In the genomic region with DNA sequence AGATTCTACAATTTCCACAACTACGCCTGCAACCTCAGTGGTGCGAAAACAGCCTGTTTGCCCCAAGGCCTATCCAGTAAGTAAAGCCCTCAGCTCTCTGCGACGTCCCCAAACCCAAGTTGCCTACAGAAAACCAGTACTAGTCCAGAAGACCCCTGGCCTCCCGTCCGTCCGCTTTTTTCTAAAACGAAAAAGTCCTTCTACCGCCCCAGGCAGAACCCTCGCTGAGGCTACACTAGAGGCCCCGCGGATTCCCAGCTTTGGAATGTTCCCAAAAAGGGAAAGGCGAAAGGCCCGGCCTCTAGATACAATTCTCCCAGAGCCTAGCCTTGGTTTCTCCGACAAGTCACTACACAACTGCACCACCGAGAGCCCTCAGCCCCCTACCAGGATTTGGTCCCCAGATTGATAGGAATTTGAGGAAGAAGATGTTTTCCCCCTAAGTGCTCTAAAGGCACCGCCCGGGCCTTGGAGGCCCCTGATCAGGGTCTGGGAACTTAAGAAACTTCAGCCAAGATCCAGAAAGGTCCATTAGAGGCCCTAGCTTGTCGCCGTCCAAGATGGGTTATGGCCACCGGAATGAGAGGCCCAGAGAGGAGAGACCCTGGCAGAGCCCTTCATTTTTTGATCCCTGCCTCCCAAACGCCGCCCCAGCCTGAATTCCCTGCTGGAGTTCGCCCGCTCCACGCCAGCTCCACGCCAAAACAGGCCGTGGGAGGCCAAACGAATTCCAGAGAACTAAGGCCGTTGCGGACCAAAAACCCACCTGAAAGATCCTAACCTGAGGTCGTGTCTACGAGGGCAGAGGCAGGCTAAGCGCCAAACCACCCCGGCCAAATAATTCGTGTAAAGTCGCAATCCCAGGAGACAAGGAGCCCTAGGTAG, we compare ENCODE assay signal across 9 mouse cellular contexts. TPM values are rescaled to one million over a fixed set of nuclear protein-coding genes. Genes with fewer than 3 reads are reported as not detected.
DNase-seq lines count a peak whose midpoint lies in the region; ATAC-seq and TF ChIP-seq lines count a peak whose summit lies in the region.
"Had no signal": no experiment of that assay in that cellular context is flagged by ENCODE, and none has a peak within 500 bp of the region (broad histone marks: within the 10 kb centered on the region; RNA-seq: fewer than 3 reads in every experiment).

No protein-coding gene starts in this region.

- no peaks in the 10 kb centered on the region for H3K9me3 ChIP-seq in forebrain, embryonic 15.5 days
- no peaks in the 10 kb centered on the region for H3K9me3 ChIP-seq in limb, embryonic 11.5 days (ENCODE audit: control insufficient read depth, low read length)

- ATAC-seq in forebrain, embryonic 15.5 days (replicated peaks), result no peak
- no peak for ATAC-seq in limb, embryonic 11.5 days (ENCODE audit: insufficient number of reproducible peaks, low FRiP score, low TSS enrichment, low read depth)

- 8% methylated on average over 37 of the region's 37 CpGs for WGBS in lung, adult 2 months
- 1% methylated on average over 37 of the region's 37 CpGs for WGBS in forebrain, embryonic 15.5 days
- WGBS in limb, embryonic 11.5 days, result under 1% methylated on average over 37 of the region's 37 CpGs

- no peak for TF ChIP-seq POLR2A in lung, adult 2 months (IDR thresholded peaks at IDR 0.05; ENCODE audit: borderline replicate concordance, extremely low read depth, low read depth, low read length)

- H3K4me3 ChIP-seq in lung, adult 2 months (replicated peaks; ENCODE audit: extremely low read depth, low read depth, low read length), result no peak overlapping the region
- H3K4me3 ChIP-seq in forebrain, embryonic 15.5 days, result peak overlapping the region; percentile 24
- peak overlapping the region; percentile 32; the same call in 1 of the 2 replicates for H3K4me3 ChIP-seq in limb, embryonic 11.5 days (ENCODE audit: low read depth, low read length)
- H3K4me3 ChIP-seq: myocyte had no signal

- H3K4me1 ChIP-seq in lung, adult 2 months (ENCODE audit: control insufficient read depth, insufficient read depth, low read length), result peaks cover 6% of the 10 kb centered on the region; the same call in 1 of the 2 replicates
- H3K4me1 ChIP-seq in forebrain, embryonic 15.5 days, result peaks cover 17% of the 10 kb centered on the region
- H3K4me1 ChIP-seq in limb, embryonic 11.5 days (ENCODE audit: control insufficient read depth, insufficient read depth, low read length), result peaks cover 7% of the 10 kb centered on the region; the same call in 1 of the 2 replicates

- intact Hi-C loops in gastrocnemius, postnatal 14 days (cut with DNase I; ENCODE audit: low total_unique reads), result no loop called here

- H3K36me3 ChIP-seq in forebrain, embryonic 15.5 days, result no peaks in the 10 kb centered on the region
- H3K36me3 ChIP-seq in limb, embryonic 11.5 days (ENCODE audit: control insufficient read depth, insufficient read depth, low read length), result no peaks in the 10 kb centered on the region

- no peak overlapping the region for H3K27ac ChIP-seq in forebrain, embryonic 15.5 days (replicated peaks)
- H3K27ac ChIP-seq in limb, embryonic 11.5 days (replicated peaks; ENCODE audit: low read depth, low read length), result no peak overlapping the region

- H3K4me2 ChIP-seq in forebrain, embryonic 15.5 days (replicated peaks), result 0 out of 2 replicates have a peak overlapping the region, but pooled peaks have one; percentile 43
- peak overlapping the region; percentile 64 for H3K4me2 ChIP-seq in limb, embryonic 11.5 days (ENCODE audit: low read depth, severe bottlenecking)

- H3K9ac ChIP-seq in forebrain, embryonic 15.5 days (replicated peaks), result no peak overlapping the region
- no peak overlapping the region for H3K9ac ChIP-seq in limb, embryonic 11.5 days (ENCODE audit: low read length)

- peak; percentile 32 for DNase-seq in cerebellum, adult 11 months
- no peak for DNase-seq in cerebellum, adult 9-10 months
- DNase-seq in lung, adult 2 months, result peak; percentile 42
- no peak for DNase-seq in lung, postnatal 25 days (ENCODE audit: low spot score)
- DNase-seq in limb, embryonic 11.5 days (ENCODE audit: low spot score), result peak; percentile 76
- no peak for DNase-seq in spleen, postnatal 10 days (ENCODE audit: low spot score in 2 of 2)
- no peak for DNase-seq in gastrocnemius, postnatal 14 days

- H3K27me3 ChIP-seq in forebrain, embryonic 15.5 days, result peaks cover 91% of the 10 kb centered on the region
- peaks cover 97% of the 10 kb centered on the region for H3K27me3 ChIP-seq in limb, embryonic 11.5 days (ENCODE audit: control insufficient read depth, insufficient read depth, low read length)

- TF ChIP-seq CTCF in lung, adult 2 months (IDR thresholded peaks at IDR 0.05; ENCODE audit: insufficient read depth, low read length), result no peak

RNA-seq across cellular contexts. Expression of gene Dmbx1, which starts 1.2 kb away (rescaled TPM):
- not detected in 2 replicates for polyA plus RNA-seq in lung, adult 2 months (2012; rRNA removed)
- polyA plus RNA-seq in forebrain, embryonic 15.5 days (2015; fragmentation: Nextera tagmentation; extraction: Ambion mirVana), result 0.23 TPM in 1 of 2 replicates, not detected in the other
- 0.14 and 0.27 TPM in 2 replicates for polyA plus RNA-seq in limb, embryonic 11.5 days (2014; fragmentation: Nextera tagmentation; extraction: Ambion mirVana)
- total RNA-seq in gastrocnemius, postnatal 14 days (2021), result not detected

RNA-seq across cellular contexts. Expression of gene 6430628N08Rik, which starts 48.1 kb away (rescaled TPM):
- polyA plus RNA-seq in lung, adult 2 months (2012; rRNA removed), result not detected in 2 replicates
- polyA plus RNA-seq in forebrain, embryonic 15.5 days (2015; fragmentation: Nextera tagmentation; extraction: Ambion mirVana), result 0.20 TPM in 1 of 2 replicates, not detected in the other
- polyA plus RNA-seq in limb, embryonic 11.5 days (2014; fragmentation: Nextera tagmentation; extraction: Ambion mirVana), result 0.27 and 0.44 TPM in 2 replicates
- total RNA-seq in gastrocnemius, postnatal 14 days (2021), result not detected
- polyA plus RNA-seq: myocyte had no signal

RNA-seq across cellular contexts. Expression of gene Kncn, which starts 54.3 kb away (rescaled TPM):
- polyA plus RNA-seq in lung, adult 2 months (2012; rRNA removed), result not detected in 2 replicates
- polyA plus RNA-seq in forebrain, embryonic 15.5 days (2015; fragmentation: Nextera tagmentation; extraction: Ambion mirVana), result not detected in 2 replicates
- 0.27 TPM in 1 of 2 replicates, not detected in the other for polyA plus RNA-seq in limb, embryonic 11.5 days (2014; fragmentation: Nextera tagmentation; extraction: Ambion mirVana)
- not detected for total RNA-seq in gastrocnemius, postnatal 14 days (2021)
- polyA plus RNA-seq: myocyte had no signal

Comparison
In these comparisons a context has a peak if more than half of its experiments do, and no peak if none do; other contexts are left out.
1. DNase-seq: peak in cerebellum, adult 11 months (single experiment), lung, adult 2 months (single experiment) and limb, embryonic 11.5 days (single experiment); none in cerebellum, adult 9-10 months (single experiment), lung, postnatal 25 days (single experiment), spleen, postnatal 10 days (0 of 2) and gastrocnemius, postnatal 14 days (single experiment).